In the genomic region with DNA sequence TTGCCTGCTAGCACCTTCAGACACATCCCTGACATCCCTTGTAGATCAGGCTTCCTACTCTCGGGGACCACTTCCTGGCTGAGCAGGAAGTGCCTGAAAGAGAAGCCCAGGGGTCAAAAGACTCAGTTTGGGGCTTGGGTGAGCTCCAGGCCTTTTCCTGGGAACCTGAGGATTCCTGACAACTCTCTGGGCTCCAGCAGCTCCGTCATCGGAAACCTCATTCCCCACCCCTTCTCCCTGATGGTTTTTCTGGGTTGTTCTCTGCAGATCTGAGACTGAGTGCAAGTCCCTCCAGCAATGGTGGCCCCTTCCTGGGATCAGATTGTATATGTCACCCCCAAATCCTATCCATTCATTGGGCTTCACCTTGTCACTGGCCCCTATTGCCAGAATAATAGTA, we compare ENCODE assay signal across 28 mouse cellular contexts.
"Had no signal": no experiment of that assay in that cellular context is flagged by ENCODE, and none has a peak within 500 bp of the region (broad histone marks: within the 10 kb centered on the region; RNA-seq: fewer than 3 reads in every experiment).

No protein-coding gene starts in this region.

- H3K36me3 ChIP-seq: embryonic facial prominence, embryonic 12.5 days; embryonic facial prominence, embryonic 13.5 days; forebrain, embryonic 10.5 days; forebrain, embryonic 12.5 days; forebrain, embryonic 15.5 days; heart, embryonic 12.5 days had no signal

- H3K4me1 ChIP-seq: embryonic facial prominence, embryonic 13.5 days; forebrain, embryonic 12.5 days; forebrain, embryonic 13.5 days; forebrain, embryonic 15.5 days; heart, embryonic 12.5 days had no signal

- DNase-seq: cerebellum, adult 2 months; cerebellum, adult 8-10 months; cerebellum, adult 9-10 months; cerebellum, adult 9-11 months; cerebellum, postnatal 10 days; cerebellum, postnatal 14 days; cerebellum, postnatal 25 days; cerebellum, postnatal 36 days; embryo, embryonic 11 days; forebrain, postnatal 0 days; gastrocnemius, adult 2 months; gastrocnemius, postnatal 10 days; gastrocnemius, postnatal 14 days; gastrocnemius, postnatal 25 days; gastrocnemius, postnatal 36 days; heart, adult 18-20 months; heart, adult 2 months had no signal

- ATAC-seq: forebrain, embryonic 13.5 days; forebrain, embryonic 14.5 days; forebrain, embryonic 15.5 days; forebrain, embryonic 16.5 days; forebrain, postnatal 0 days had no signal

- H3K27me3 ChIP-seq: embryonic facial prominence, embryonic 12.5 days; embryonic facial prominence, embryonic 13.5 days; forebrain, embryonic 12.5 days; forebrain, embryonic 13.5 days; forebrain, embryonic 15.5 days had no signal

- H3K27ac ChIP-seq: embryonic facial prominence, embryonic 12.5 days; embryonic facial prominence, embryonic 13.5 days; forebrain, embryonic 10.5 days; forebrain, embryonic 12.5 days; forebrain, embryonic 13.5 days; forebrain, embryonic 15.5 days; gastrocnemius, adult 2 months; heart, adult 2 months had no signal

- H3K4me3 ChIP-seq: embryonic facial prominence, embryonic 12.5 days; embryonic facial prominence, embryonic 13.5 days; erythroblast, embryonic 14.5 days; forebrain, embryonic 10.5 days; forebrain, embryonic 12.5 days; forebrain, embryonic 13.5 days; forebrain, embryonic 15.5 days; gastrocnemius, adult 2 months; heart, adult 2 months; heart, embryonic 12.5 days had no signal

- H3K9ac ChIP-seq: embryonic facial prominence, embryonic 12.5 days; embryonic facial prominence, embryonic 13.5 days; forebrain, embryonic 12.5 days; forebrain, embryonic 13.5 days; forebrain, embryonic 15.5 days; forebrain, postnatal 0 days; heart, embryonic 12.5 days had no signal

- H3K9me3 ChIP-seq: embryonic facial prominence, embryonic 12.5 days; embryonic facial prominence, embryonic 13.5 days; forebrain, embryonic 10.5 days; forebrain, embryonic 12.5 days; forebrain, embryonic 13.5 days; forebrain, embryonic 15.5 days had no signal

- H3K4me2 ChIP-seq: embryonic facial prominence, embryonic 12.5 days; embryonic facial prominence, embryonic 13.5 days; forebrain, embryonic 12.5 days; forebrain, embryonic 13.5 days; forebrain, embryonic 15.5 days; heart, embryonic 11.5 days; heart, embryonic 12.5 days had no signal
